Mouse (Mus musculus) forebrain, embryonic 12.5 days (tissue): ENCODE measurements around the gene Mcu. TPM values are rescaled to one million over a fixed set of nuclear protein-coding genes. Genes with fewer than 3 reads are reported as not detected.

Experiments
- polyA plus RNA-seq: library from polyadenylated mRNA; unstranded; fragments of >200 nt; fragmentation: Nextera tagmentation; extraction: Ambion mirVana; gene quantifications from 2 replicates; pipeline ENCODE4 v1.2.1, GENCODE M21; 2016

Mcu gene
- polyA plus RNA-seq, 1 experiment from 2014 or later = 16.1 TPM

Other genes starting within 250 kb of the Mcu start
- gene Gm10273, start 221.1 kb downstream of the Mcu start, polyA plus RNA-seq = 2.4 TPM in 1 of 2 replicates, not detected in the other
- gene Pla2g12b, start 213.0 kb downstream of the Mcu start, polyA plus RNA-seq = not detected in 2 replicates
- 0.20 and 0.32 TPM in 2 replicates for gene Oit3, start 174.9 kb downstream of the Mcu start, polyA plus RNA-seq
- not detected in 2 replicates for gene Gm10322, start 629 bp downstream of the Mcu start, polyA plus RNA-seq
- gene Micu1, start 85.8 kb upstream of the Mcu start, polyA plus RNA-seq = 67.8 and 72.3 TPM in 2 replicates